Mouse (Mus musculus) left cerebral cortex, adult 9 months (tissue): Measurements from ENCODE around the gene Tmem209.

Experiments
- DNase-seq, 2 experiments: peaks; one replicate each; pipeline ENCODE4 v3.0.0; 2022; ENCODE audit warnings: low spot score in 2 of 2

Gene Tmem209

GRCm38 (mm10) chr6:30461755-30462344 is 47.7 kb downstream of the Tmem209 start:
- DNase-seq, result no peak

GRCm38 (mm10) chr6:30460750-30461446 is 48.7 kb downstream of the Tmem209 start:
- DNase-seq, result peak; percentile 78 to 89

- DNase-seq, result peak in 1 of 2 experiments; percentile 70
Measured at GRCm38 (mm10) chr6:30459811-30460749, 49.5 kb downstream of the Tmem209 start.

- DNase-seq, result no peak
Measured at GRCm38 (mm10) chr6:30459056-30459747, 50.4 kb downstream of the Tmem209 start.

GRCm38 (mm10) chr6:30458626-30459025 is 51.0 kb downstream of the Tmem209 start:
- DNase-seq, result no peak

GRCm38 (mm10) chr6:30456991-30457390 is 52.6 kb downstream of the Tmem209 start:
- no peak for DNase-seq

GRCm38 (mm10) chr6:30439576-30439975 is 70.0 kb downstream of the Tmem209 start:
- DNase-seq, result no peak

- no peak for DNase-seq
Measured at GRCm38 (mm10) chr6:30437054-30437453, 72.5 kb downstream of the Tmem209 start.

- no peak for DNase-seq
Measured at GRCm38 (mm10) chr6:30436476-30436875, 73.1 kb downstream of the Tmem209 start.

GRCm38 (mm10) chr6:30432461-30433192 is 77.0 kb downstream of the Tmem209 start:
- no peak for DNase-seq
